Mouse (Mus musculus) ES-E14 (cell line): ENCODE data around the gene Slc35a3.

ENCODE experiments used
- CHD2 ChIP-seq: IDR thresholded peaks from 2 replicates; pipeline ENCODE4 v1.6.1; 2014; ENCODE audit warnings: mild to moderate bottlenecking, low read depth, low read length, inconsistent platforms
- HCFC1 ChIP-seq: IDR thresholded peaks from 2 replicates; pipeline ENCODE4 v1.6.1; 2012; ENCODE audit warnings: low read length, inconsistent platforms, borderline replicate concordance; ENCODE audit not compliant: insufficient read depth
- MAFK ChIP-seq: IDR thresholded peaks from 2 replicates; pipeline ENCODE4 v1.6.1; 2014; ENCODE audit warnings: mild to moderate bottlenecking, low read depth, low read length, inconsistent platforms; ENCODE audit not compliant: insufficient read depth
- ZNF384 ChIP-seq: IDR thresholded peaks from 2 replicates; pipeline ENCODE4 v1.6.1; 2012; ENCODE audit warnings: low read depth, low read length, inconsistent platforms

DNA sequence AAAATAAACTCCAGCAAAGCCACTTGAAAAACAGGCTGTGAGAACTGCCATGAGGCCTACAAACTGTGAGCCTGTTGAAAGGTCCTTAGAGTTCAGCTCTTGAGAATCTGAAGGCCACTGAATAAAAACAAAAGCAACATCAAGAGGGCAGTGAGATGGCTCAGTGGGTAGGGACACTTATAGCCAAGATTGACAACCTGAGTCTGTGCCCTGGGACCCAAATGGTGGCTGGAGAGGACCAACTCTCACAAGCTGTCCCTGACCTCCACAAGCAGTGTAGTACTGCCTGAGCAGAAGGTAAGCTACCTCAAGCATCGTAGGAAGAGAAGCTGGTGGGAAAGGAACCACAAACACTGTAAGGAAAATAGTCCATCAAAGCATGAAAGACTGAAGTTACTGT, 31.5 kb downstream of the Slc35a3 start, which contains the start of gene Gm43191:
- TF ChIP-seq CHD2 (no peak), MAFK (no peak), HCFC1 (no peak), ZNF384 (no peak)
